Mouse (Mus musculus) stomach, embryonic 15.5 days (tissue): Measurements from ENCODE around the gene Srpr. TPM values are rescaled to one million over a fixed set of nuclear protein-coding genes. Genes with fewer than 3 reads are reported as not detected.

Experiments used
- ATAC-seq: fragments of 200-750 bp; cut with Nextera tagmentation; 2 replicates; pipeline ENCODE4 v1.8.0; 2017; ENCODE audit warnings: low read depth, moderate number of reproducible peaks, moderate TSS enrichment; ENCODE audit not compliant: insufficient read depth, low FRiP score
- H3K27ac ChIP-seq: fragments of 300-500 bp; sonication (generic); 2 replicates; pipeline ENCODE4 v1.5.1; 2015; ENCODE audit warnings: mild to moderate bottlenecking, inconsistent platforms
- H3K27me3 ChIP-seq: fragments of 300-500 bp; sonication (generic); replicated peaks from 2 replicates; pipeline ENCODE4 v1.6.1; 2015; ENCODE audit warnings: inconsistent platforms
- H3K36me3 ChIP-seq: fragments of 300-500 bp; sonication (generic); 2 replicates; pipeline ENCODE4 v1.6.1; 2015; ENCODE audit warnings: inconsistent platforms
- H3K4me1 ChIP-seq: fragments of 300-500 bp; sonication (generic); 2 replicates; pipeline ENCODE4 v1.6.1; 2015; ENCODE audit warnings: inconsistent platforms
- H3K4me2 ChIP-seq: fragments of 300-500 bp; sonication (generic); 2 replicates; pipeline ENCODE4 v1.6.1; 2015; ENCODE audit warnings: mild to moderate bottlenecking, inconsistent platforms
- H3K4me3 ChIP-seq: fragments of 300-500 bp; sonication (generic); replicated peaks from 2 replicates; pipeline ENCODE4 v1.5.1; 2015; ENCODE audit warnings: inconsistent platforms
- H3K9ac ChIP-seq: fragments of 300-500 bp; sonication (generic); 2 replicates; pipeline ENCODE4 v1.6.1; 2015; ENCODE audit warnings: inconsistent platforms
- H3K9me3 ChIP-seq: fragments of 300-500 bp; sonication (generic); 2 replicates; pipeline ENCODE4 v1.6.1; 2016; ENCODE audit warnings: inconsistent platforms
- WGBS: fragments of 180-500 bp; shearing (Covaris S2); methylation state at CpG from one replicate; pipeline ENCODE4 v1.1.7; 2015; 5-methylcytosine and 5-hydroxymethylcytosine counted together
- polyA plus RNA-seq: library from polyadenylated mRNA; unstranded; fragments of >200 nt; fragmentation: Nextera tagmentation; extraction: Ambion mirVana; gene quantifications from 2 replicates; pipeline ENCODE4 v1.2.1, GENCODE M21; 2015

Srpr gene
- 141 and 154 TPM in 2 replicates for polyA plus RNA-seq

DNA sequence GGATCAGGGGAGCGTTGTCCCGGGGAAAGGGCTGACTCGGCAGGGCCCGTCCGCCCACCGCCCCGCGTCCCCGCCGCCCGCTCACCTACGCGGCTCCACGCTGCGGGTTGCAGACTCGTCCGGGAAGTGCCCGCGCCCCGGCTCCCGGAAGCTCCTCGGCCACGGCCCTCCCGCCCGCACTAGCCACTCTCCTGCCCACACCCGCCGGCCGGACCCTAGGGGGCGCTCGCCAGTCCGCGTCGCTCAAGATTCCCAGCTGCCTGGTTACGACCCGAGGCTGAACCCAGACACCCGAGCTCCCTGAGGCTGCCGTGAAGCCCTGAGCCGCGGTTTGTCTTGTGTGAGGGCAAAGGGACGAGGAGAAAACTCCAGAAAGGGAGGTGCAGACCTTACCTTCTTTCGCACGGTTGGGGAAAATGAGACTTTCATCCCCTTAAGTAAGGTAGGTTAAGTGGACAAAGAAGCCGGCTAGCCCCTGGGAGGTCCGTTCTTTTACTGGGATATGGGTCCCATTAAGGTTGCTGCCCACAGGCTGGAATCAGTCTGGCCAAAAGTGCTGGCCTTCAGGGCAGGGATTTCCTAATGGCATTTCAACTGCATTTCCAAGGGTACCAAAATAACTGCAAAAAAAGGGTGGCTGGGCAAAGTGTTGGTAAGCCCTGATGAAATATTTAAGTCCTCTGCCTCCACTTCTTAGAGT, at the start of gene Srpr, which contains the start of gene Tirap:
Gene Srpr (plus strand): TSS at position 404 of the 700 bp plus-strand sequence.
Gene Tirap (minus strand): TSS at position 520 of the 700 bp plus-strand sequence.
- Histone ChIP-seq H3K4me3 (peak within 1 kb of the TSS; percentile 75), H3K27me3 (no peaks in the 10 kb centered on the region), H3K9ac (peak within 1 kb of the TSS; percentile 48), H3K4me2 (peak within 1 kb of the TSS; percentile 83), H3K36me3 (peaks cover 2% of the 10 kb centered on the region), H3K27ac (peak within 1 kb of the TSS; percentile 77), H3K9me3 (no peaks in the 10 kb centered on the region), H3K4me1 (peaks cover 8% of the 10 kb centered on the region)
- peak; percentile 92 for ATAC-seq
- under 1% methylated on average over 44 of the region's 44 CpGs for WGBS

DNA sequence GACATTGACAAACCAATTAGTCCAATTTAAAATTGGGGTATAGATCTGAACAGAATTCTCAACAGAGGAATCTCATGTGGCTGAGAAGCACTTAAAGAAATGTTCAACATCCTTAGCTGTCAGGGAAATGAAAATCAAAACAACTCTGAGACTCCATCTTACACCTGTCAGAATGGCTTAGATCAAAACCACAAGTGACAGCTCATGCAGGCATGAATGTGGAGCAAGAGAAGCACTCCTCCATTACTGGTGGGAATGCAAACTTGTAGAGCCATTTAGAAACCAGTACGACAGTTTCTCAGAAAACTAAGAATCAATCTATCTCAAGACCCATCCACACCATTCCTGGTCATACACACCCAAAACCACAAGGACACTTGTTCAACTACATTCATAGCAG, 47.1 kb upstream of the Srpr start:
- Histone ChIP-seq H3K36me3 (no peaks in the 10 kb centered on the region), H3K9ac (no peak overlapping the region), H3K27me3 (no peaks in the 10 kb centered on the region), H3K4me2 (no peak overlapping the region), H3K4me3 (no peak overlapping the region), H3K4me1 (peaks cover 4% of the 10 kb centered on the region; the same call in 1 of the 2 replicates), H3K9me3 (no peaks in the 10 kb centered on the region), H3K27ac (no peak overlapping the region)
- 90% methylated on average over 1 of the region's 1 CpGs for whole genome bisulfite sequencing
- ATAC-seq, result no peak

DNA sequence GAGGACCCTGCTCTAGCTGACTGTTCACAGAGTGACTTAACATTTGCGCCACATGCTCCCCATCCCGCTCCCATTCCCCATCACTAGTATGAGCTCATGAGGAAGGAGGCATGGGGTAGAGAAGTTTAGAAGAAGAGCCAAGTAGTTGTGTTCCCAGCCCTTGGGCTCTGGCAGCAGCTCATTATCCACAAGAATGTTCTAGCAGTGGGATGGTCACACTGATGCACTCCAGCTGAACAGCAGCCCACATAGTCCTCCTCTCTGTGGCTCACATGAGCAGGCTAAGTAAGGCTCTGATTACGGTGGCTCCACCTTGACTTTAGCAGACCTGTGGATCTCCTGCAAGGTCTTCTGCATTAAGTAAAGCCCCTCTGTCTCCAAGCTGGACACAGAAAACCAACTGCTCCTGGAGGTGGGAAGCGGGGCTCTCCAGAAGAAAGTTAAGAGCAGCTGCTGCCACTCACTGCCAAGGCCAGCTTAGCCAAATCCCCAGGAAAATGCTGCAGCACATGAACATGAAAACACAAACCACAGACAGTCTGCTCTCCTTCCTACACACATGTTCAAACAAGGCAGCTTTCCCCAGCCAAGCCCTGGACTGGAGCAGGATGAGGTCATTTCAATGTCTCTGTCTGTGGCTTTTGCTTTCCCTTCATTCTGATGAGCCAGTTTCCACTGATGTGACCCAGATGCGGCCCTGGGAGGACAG, 43.8 kb upstream of the Srpr start:
- no peaks in the 10 kb centered on the region for H3K9me3 ChIP-seq
- peak; percentile 71 for ATAC-seq
- no peak overlapping the region for H3K9ac ChIP-seq
- peak overlapping the region; percentile 80 for H3K27ac ChIP-seq
- H3K4me2 ChIP-seq, result no peak overlapping the region
- no peaks in the 10 kb centered on the region for H3K36me3 ChIP-seq
- no peak overlapping the region for H3K4me3 ChIP-seq
- 77% methylated on average over 5 of the region's 5 CpGs for WGBS
- no peaks in the 10 kb centered on the region for H3K27me3 ChIP-seq
- H3K4me1 ChIP-seq, result peaks cover 4% of the 10 kb centered on the region; the same call in 1 of the 2 replicates

DNA sequence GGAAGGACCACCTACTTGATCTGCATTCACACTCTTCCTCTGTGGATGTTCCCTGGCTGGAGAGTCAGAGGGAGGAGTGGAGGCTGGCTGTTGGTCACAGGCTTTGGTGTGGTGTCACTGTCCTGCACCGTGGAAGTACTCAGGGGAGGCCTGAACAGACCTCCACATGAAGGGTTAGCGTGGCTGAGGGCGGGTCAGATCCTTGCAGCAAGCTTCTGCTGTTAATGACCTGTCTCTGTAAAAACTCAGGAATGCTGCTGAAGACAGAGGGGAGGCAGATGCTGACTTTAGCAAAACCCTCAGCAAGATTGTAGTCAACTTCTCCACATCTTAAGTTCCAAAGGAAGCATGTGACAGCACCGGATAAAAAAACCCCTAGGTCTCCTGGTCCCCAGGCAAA, 43.1 kb upstream of the Srpr start:
- no peaks in the 10 kb centered on the region for H3K9me3 ChIP-seq
- ATAC-seq, result no peak
- H3K36me3 ChIP-seq, result no peaks in the 10 kb centered on the region
- H3K9ac ChIP-seq, result no peak overlapping the region
- H3K4me1 ChIP-seq, result peaks cover 4% of the 10 kb centered on the region; the same call in 1 of the 2 replicates
- H3K27me3 ChIP-seq, result no peaks in the 10 kb centered on the region
- WGBS, result 58% methylated on average over 4 of the region's 4 CpGs
- no peak overlapping the region for H3K4me2 ChIP-seq
- no peak overlapping the region for H3K4me3 ChIP-seq
- peak overlapping the region; percentile 80 for H3K27ac ChIP-seq

DNA sequence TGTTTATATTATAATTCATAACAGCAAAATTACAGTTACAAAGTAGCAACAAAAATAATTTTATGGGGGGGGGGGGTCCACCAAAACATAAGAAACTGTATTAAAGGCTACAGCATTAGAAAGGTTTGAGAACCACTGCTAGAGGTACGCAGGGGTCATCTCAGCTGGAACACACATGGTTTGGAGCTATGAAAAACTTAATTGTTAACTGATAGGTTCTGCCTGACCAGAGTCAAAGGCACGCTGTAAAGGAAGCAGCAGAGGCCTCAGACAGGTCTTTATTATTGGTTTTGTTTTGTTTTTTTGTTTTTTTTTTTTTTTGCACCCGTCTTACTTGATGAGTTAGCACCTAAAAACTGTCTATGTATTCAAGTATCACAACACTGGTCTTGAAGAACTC, 41.5 kb upstream of the Srpr start:
- ATAC-seq, result no peak
- no peaks in the 10 kb centered on the region for H3K27me3 ChIP-seq
- H3K9ac ChIP-seq, result no peak overlapping the region
- no peak overlapping the region for H3K27ac ChIP-seq
- no peaks in the 10 kb centered on the region for H3K36me3 ChIP-seq
- H3K4me3 ChIP-seq, result no peak overlapping the region
- H3K4me2 ChIP-seq, result no peak overlapping the region
- WGBS, result 87% methylated on average over 3 of the region's 3 CpGs
- no peaks in the 10 kb centered on the region for H3K9me3 ChIP-seq
- H3K4me1 ChIP-seq, result peaks cover 4% of the 10 kb centered on the region; the same call in 1 of the 2 replicates

DNA sequence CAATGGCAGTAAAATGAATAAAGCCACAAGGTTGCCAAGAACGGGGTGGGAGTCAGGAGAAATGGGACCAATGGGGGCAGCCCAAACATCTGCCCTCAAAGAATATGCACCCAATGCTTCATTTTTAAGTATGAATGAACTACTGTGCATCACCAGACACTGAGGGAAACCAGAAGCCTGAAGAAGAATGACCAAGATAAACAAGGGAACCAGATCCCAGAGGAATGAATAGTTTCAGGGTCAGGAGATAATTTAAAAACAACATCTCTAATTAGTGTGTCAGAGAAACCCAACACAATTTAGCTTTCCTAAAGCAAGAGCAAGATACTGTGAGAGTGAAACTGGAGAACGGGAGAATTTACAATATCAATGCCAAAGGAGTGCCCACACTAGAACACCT, 39.3 kb upstream of the Srpr start:
- Histone ChIP-seq H3K36me3 (0 out of 2 replicates have a peak, but pooled peaks cover 5% of the 10 kb centered on the region), H3K9me3 (no peaks in the 10 kb centered on the region), H3K4me2 (no peak overlapping the region), H3K27me3 (no peaks in the 10 kb centered on the region), H3K4me3 (no peak overlapping the region), H3K4me1 (peaks cover 4% of the 10 kb centered on the region; the same call in 1 of the 2 replicates), H3K27ac (no peak overlapping the region), H3K9ac (no peak overlapping the region)
- 65% methylated on average over 2 of the region's 2 CpGs for WGBS
- ATAC-seq, result no peak

DNA sequence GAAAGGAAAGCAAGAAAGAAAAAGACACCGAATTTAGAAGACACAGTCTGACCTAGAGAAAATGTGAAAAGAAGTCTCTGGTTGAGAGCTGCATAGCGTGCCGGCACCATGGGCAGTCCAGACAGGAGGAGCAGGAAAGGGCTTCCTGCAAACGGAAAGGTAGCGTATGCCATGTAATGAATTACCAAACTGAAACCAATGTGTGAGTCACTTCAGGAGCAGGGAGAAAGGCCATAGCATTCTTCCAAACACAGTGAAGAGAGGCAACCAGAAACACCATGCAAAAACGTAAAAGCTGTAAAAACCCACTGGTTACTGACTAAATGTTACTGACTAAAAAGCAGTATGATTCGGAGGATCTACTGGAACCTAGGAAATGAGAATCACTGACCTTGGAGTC, 38.3 kb upstream of the Srpr start:
- Histone ChIP-seq H3K4me2 (no peak overlapping the region), H3K9me3 (no peaks in the 10 kb centered on the region), H3K27ac (no peak overlapping the region), H3K27me3 (no peaks in the 10 kb centered on the region), H3K9ac (no peak overlapping the region), H3K36me3 (0 out of 2 replicates have a peak, but pooled peaks cover 7% of the 10 kb centered on the region), H3K4me1 (no peaks in the 10 kb centered on the region), H3K4me3 (no peak overlapping the region)
- 82% methylated on average over 7 of the region's 7 CpGs for WGBS
- ATAC-seq, result no peak

DNA sequence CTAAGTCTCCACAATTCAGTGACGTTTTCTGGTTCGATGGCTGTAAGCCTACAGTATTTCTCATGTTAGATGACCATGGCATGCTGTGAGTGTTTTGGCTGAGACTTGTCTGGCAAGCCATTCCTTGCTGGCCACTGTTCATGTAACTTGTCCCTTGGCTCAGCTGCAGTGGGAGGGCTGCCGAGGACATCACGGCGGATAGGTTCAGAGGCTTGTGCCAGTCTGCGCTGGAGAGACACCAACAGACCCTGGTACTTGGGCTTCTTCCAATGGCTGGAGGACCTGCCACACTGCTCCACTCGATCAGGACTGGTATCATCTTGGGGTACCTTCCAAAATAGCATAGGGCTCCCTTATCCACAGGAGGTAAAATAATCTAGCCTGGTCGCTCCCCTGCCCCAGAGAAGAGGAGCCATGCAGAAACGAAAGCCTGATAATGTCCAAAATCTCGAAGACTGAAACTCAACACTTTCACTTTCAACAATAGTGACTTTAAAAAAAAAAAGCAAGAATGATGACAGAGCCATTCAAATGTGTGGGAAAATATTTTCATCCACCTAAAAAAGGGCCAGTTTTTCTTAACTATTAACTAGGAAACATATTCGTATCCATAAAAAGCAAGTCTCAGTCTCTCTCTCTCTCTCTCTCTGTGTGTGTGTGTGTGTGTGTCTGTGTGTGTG, 36.8 kb upstream of the Srpr start:
- H3K27ac ChIP-seq, result no peak overlapping the region
- no peak overlapping the region for H3K4me3 ChIP-seq
- no peaks in the 10 kb centered on the region for H3K27me3 ChIP-seq
- no peaks in the 10 kb centered on the region for H3K9me3 ChIP-seq
- no peaks in the 10 kb centered on the region for H3K4me1 ChIP-seq
- no peak for ATAC-seq
- 0 out of 2 replicates have a peak, but pooled peaks cover 7% of the 10 kb centered on the region for H3K36me3 ChIP-seq
- WGBS, result 90% methylated on average over 11 of the region's 11 CpGs
- no peak overlapping the region for H3K9ac ChIP-seq
- H3K4me2 ChIP-seq, result no peak overlapping the region

DNA sequence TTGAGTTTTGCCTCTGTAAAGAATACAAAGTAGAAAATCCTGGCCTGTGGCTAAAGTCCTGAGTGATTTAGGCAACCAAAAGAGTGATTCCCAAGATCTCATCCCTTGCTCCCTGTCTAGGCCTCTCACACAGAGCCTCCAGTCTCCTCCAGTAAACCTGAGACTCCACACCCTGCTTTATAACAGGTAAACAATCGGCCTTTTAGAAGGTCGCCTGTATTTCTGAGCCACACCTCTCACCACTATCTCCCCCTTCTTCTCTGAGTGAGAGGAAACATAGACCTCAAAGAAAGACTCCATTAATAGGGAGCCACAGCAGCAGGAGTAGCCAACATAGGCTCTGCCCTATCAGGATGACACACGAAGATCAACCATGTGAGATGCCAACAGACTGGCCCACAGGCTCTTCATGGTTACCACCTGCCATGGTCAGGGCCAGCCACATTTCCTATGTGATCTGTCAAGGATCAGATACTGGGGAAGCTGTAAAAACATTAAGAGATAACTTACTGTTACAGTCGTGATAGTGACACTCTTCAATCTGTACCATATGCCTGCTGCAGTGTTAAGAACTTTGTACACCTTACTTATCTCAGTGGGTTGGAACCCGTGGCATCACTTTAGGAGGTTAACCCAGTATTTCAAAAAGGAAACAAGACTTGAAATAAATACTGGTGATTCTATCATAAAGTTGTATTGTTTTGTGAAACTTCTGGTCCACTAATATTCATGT, 35.7 kb upstream of the Srpr start:
- WGBS, result 55% methylated on average over 5 of the region's 5 CpGs
- Histone ChIP-seq H3K36me3 (0 out of 2 replicates have a peak, but pooled peaks cover 7% of the 10 kb centered on the region), H3K9me3 (no peaks in the 10 kb centered on the region), H3K4me3 (no peak overlapping the region), H3K27me3 (no peaks in the 10 kb centered on the region), H3K9ac (no peak overlapping the region), H3K4me1 (no peaks in the 10 kb centered on the region), H3K4me2 (no peak overlapping the region), H3K27ac (no peak overlapping the region)
- no peak for ATAC-seq

DNA sequence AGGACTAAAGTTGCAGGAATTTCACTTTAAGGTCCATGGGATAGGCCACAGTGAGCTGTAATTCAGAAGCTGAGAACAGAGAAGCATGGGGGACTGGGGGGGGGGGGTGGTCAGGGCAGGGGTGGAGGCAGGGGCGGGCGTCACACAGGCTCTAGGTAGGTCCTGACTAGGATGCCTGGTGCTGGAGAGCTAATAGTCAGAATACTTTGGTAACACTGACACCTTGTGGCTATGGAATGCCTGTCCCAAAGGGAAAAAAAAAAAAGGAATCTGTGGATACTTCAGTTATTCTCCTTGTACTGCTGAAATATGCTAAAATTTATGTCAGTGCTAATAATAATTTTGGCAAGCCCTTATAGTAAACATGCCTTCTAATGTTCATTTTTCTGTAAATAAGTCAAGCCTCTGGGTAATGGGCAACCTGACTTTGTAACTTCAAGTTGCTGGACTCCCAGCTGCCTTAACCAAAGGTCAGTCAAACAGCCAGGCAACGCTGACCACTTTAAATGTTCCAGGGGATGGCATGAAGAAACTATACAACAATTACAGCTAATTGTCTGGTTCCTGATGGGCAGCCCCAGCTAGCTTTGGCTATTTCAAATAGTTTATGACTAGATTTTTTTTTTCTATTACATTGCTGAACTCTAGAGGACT, 33.7 kb upstream of the Srpr start:
- no peaks in the 10 kb centered on the region for H3K9me3 ChIP-seq
- no peaks in the 10 kb centered on the region for H3K4me1 ChIP-seq
- 0 out of 2 replicates have a peak, but pooled peaks cover 12% of the 10 kb centered on the region for H3K36me3 ChIP-seq
- no peak overlapping the region for H3K4me2 ChIP-seq
- H3K27me3 ChIP-seq, result no peaks in the 10 kb centered on the region
- H3K27ac ChIP-seq, result no peak overlapping the region
- no peak overlapping the region for H3K9ac ChIP-seq
- ATAC-seq, result peak; percentile 61; the same call in 1 of the 2 replicates
- 25% methylated on average over 3 of the region's 3 CpGs for WGBS
- no peak overlapping the region for H3K4me3 ChIP-seq
